Comparison of ENCODE assay signal across 27 mouse cellular contexts in genomic region chr5:115550482-115551005, GRCm38 (mm10). TPM values are rescaled to one million over a fixed set of nuclear protein-coding genes. Genes with fewer than 3 reads are reported as not detected.
A peak's percentile ranks its signal among the peaks of the same experiment; 100 is the strongest.
DNase-seq lines count a peak whose midpoint lies in the region; ATAC-seq and TF ChIP-seq lines count a peak whose summit lies in the region.
"Had no signal": no experiment of that assay in that cellular context is flagged by ENCODE, and none has a peak within 500 bp of the region (broad histone marks: within the 10 kb centered on the region; RNA-seq: fewer than 3 reads in every experiment).

No protein-coding gene starts in this region.

- H3K4me2 ChIP-seq in heart, embryonic 12.5 days, result no peak overlapping the region
- no peak overlapping the region for H3K4me2 ChIP-seq in heart, embryonic 11.5 days
- no peak overlapping the region for H3K4me2 ChIP-seq in midbrain, embryonic 13.5 days (replicated peaks)
- H3K4me2 ChIP-seq in midbrain, postnatal 0 days (ENCODE audit: low read depth, low read length, poor library complexity, severe bottlenecking), result no peak overlapping the region
- H3K4me2 ChIP-seq in embryonic facial prominence, embryonic 12.5 days (replicated peaks), result no peak overlapping the region
- H3K4me2 ChIP-seq: embryonic facial prominence, embryonic 15.5 days; forebrain, embryonic 13.5 days; limb, embryonic 15.5 days; neural tube, embryonic 13.5 days had no signal

- H3K27ac ChIP-seq in heart, embryonic 12.5 days (ENCODE audit: poor library complexity, severe bottlenecking), result no peak overlapping the region
- H3K27ac ChIP-seq in heart, embryonic 11.5 days (ENCODE audit: low read depth, low read length), result no peak overlapping the region
- H3K27ac ChIP-seq in midbrain, embryonic 13.5 days, result no peak overlapping the region
- no peak overlapping the region for H3K27ac ChIP-seq in midbrain, postnatal 0 days (ENCODE audit: low read depth, low read length)
- H3K27ac ChIP-seq in embryonic facial prominence, embryonic 12.5 days, result no peak overlapping the region
- H3K27ac ChIP-seq: embryonic facial prominence, embryonic 15.5 days; forebrain, embryonic 13.5 days; kidney, postnatal 0 days; limb, embryonic 15.5 days; liver, embryonic 14.5 days; macrophage; neural tube, embryonic 13.5 days had no signal

- no peak for TF ChIP-seq CTCF in midbrain, postnatal 0 days (IDR thresholded peaks at IDR 0.05)

- no peaks in the 10 kb centered on the region for H3K27me3 ChIP-seq in heart, embryonic 12.5 days (replicated peaks)
- H3K27me3 ChIP-seq in heart, embryonic 11.5 days (ENCODE audit: control insufficient read depth, insufficient read depth, low read length), result no peaks in the 10 kb centered on the region
- H3K27me3 ChIP-seq in midbrain, embryonic 13.5 days, result no peaks in the 10 kb centered on the region
- no peaks in the 10 kb centered on the region for H3K27me3 ChIP-seq in midbrain, postnatal 0 days (ENCODE audit: insufficient read depth, low read length)
- H3K27me3 ChIP-seq in embryonic facial prominence, embryonic 12.5 days, result no peaks in the 10 kb centered on the region
- H3K27me3 ChIP-seq: CH12.LX; embryonic facial prominence, embryonic 15.5 days; forebrain, embryonic 13.5 days; limb, embryonic 15.5 days; neural tube, embryonic 13.5 days had no signal

- 0 out of 2 replicates have a peak overlapping the region, but pooled peaks have one; percentile 22 for H3K9ac ChIP-seq in heart, embryonic 12.5 days
- no peak overlapping the region for H3K9ac ChIP-seq in heart, embryonic 11.5 days (ENCODE audit: low read depth, low read length)
- no peak overlapping the region for H3K9ac ChIP-seq in midbrain, embryonic 13.5 days (replicated peaks)
- no peak overlapping the region for H3K9ac ChIP-seq in midbrain, postnatal 0 days (replicated peaks; ENCODE audit: low read length, poor library complexity, severe bottlenecking)
- H3K9ac ChIP-seq in embryonic facial prominence, embryonic 12.5 days, result peak overlapping the region; percentile 8; the same call in 1 of the 2 replicates
- H3K9ac ChIP-seq: embryonic facial prominence, embryonic 15.5 days; forebrain, embryonic 13.5 days; limb, embryonic 15.5 days; liver, embryonic 14.5 days; neural tube, embryonic 13.5 days had no signal

- WGBS in heart, embryonic 12.5 days, result 81% methylated on average over 11 of the region's 11 CpGs
- 73% methylated on average over 11 of the region's 11 CpGs for WGBS in heart, embryonic 11.5 days (ENCODE audit: insufficient replicate concordance)
- 79% methylated on average over 11 of the region's 11 CpGs for WGBS in midbrain, embryonic 13.5 days
- 87% methylated on average over 11 of the region's 11 CpGs for WGBS in midbrain, postnatal 0 days
- WGBS in embryonic facial prominence, embryonic 12.5 days, result 86% methylated on average over 11 of the region's 11 CpGs

- H3K9me3 ChIP-seq in heart, embryonic 12.5 days (replicated peaks), result no peaks in the 10 kb centered on the region
- no peaks in the 10 kb centered on the region for H3K9me3 ChIP-seq in heart, embryonic 11.5 days (replicated peaks; ENCODE audit: control insufficient read depth, low read length)
- no peaks in the 10 kb centered on the region for H3K9me3 ChIP-seq in midbrain, embryonic 13.5 days
- H3K9me3 ChIP-seq in midbrain, postnatal 0 days (ENCODE audit: low read length), result no peaks in the 10 kb centered on the region
- no peaks in the 10 kb centered on the region for H3K9me3 ChIP-seq in embryonic facial prominence, embryonic 12.5 days
- H3K9me3 ChIP-seq: embryonic facial prominence, embryonic 15.5 days; forebrain, embryonic 13.5 days; G1E; heart, embryonic 10.5 days; limb, embryonic 15.5 days; neural tube, embryonic 13.5 days had no signal

- peak; percentile 25 for DNase-seq in cerebellum, adult 11 months
- DNase-seq in cerebellum, postnatal 14 days, result no peak
- DNase-seq in midbrain, postnatal 0 days (ENCODE audit: low spot score), result no peak
- no peak for DNase-seq in urinary bladder, postnatal 36 days (ENCODE audit: low spot score in 2 of 2)
- DNase-seq: adrenal gland, adult 8-10 months; embryo, embryonic 11 days; gastrocnemius, postnatal 14 days; kidney, adult 8-10 months; kidney, postnatal 4 days; lung, adult 2 months; lung, postnatal 10 days; thymus, postnatal 14 days had no signal

- ATAC-seq in heart, embryonic 12.5 days (ENCODE audit: insufficient number of reproducible peaks, low FRiP score), result no peak
- no peak; the same call in 1 of the 2 replicates for ATAC-seq in heart, embryonic 11.5 days (replicated peaks; ENCODE audit: insufficient number of reproducible peaks, low FRiP score, low TSS enrichment)
- peak; percentile 7; the same call in 1 of the 2 replicates for ATAC-seq in midbrain, embryonic 13.5 days
- ATAC-seq in midbrain, postnatal 0 days (ENCODE audit: low FRiP score), result no peak
- no peak for ATAC-seq in embryonic facial prominence, embryonic 12.5 days (ENCODE audit: insufficient number of reproducible peaks, insufficient read depth, low FRiP score, low TSS enrichment)
- ATAC-seq: forebrain, embryonic 13.5 days; intestine, embryonic 16.5 days had no signal

- H3K4me1 ChIP-seq in heart, embryonic 12.5 days (replicated peaks), result peaks cover 13% of the 10 kb centered on the region
- H3K4me1 ChIP-seq in heart, embryonic 11.5 days (ENCODE audit: control insufficient read depth, insufficient read depth, low read length), result peaks cover 12% of the 10 kb centered on the region
- peaks cover 6% of the 10 kb centered on the region; the same call in 1 of the 2 replicates for H3K4me1 ChIP-seq in midbrain, embryonic 13.5 days (replicated peaks)
- no peaks in the 10 kb centered on the region for H3K4me1 ChIP-seq in midbrain, postnatal 0 days (ENCODE audit: insufficient read depth, low read length)
- peaks cover 7% of the 10 kb centered on the region; the same call in 1 of the 2 replicates for H3K4me1 ChIP-seq in embryonic facial prominence, embryonic 12.5 days
- H3K4me1 ChIP-seq: forebrain, embryonic 13.5 days had no signal

- H3K36me3 ChIP-seq in heart, embryonic 12.5 days, result peaks cover 88% of the 10 kb centered on the region
- H3K36me3 ChIP-seq in heart, embryonic 11.5 days (ENCODE audit: control insufficient read depth, insufficient read depth, low read length), result peaks cover 32% of the 10 kb centered on the region
- H3K36me3 ChIP-seq in midbrain, embryonic 13.5 days, result peaks cover 58% of the 10 kb centered on the region
- peaks cover 39% of the 10 kb centered on the region for H3K36me3 ChIP-seq in midbrain, postnatal 0 days (ENCODE audit: insufficient read depth, low read length)
- H3K36me3 ChIP-seq in embryonic facial prominence, embryonic 12.5 days, result peaks cover 77% of the 10 kb centered on the region

- no peak overlapping the region for H3K4me3 ChIP-seq in heart, embryonic 12.5 days
- H3K4me3 ChIP-seq in heart, embryonic 11.5 days (ENCODE audit: low read depth, low read length), result no peak overlapping the region
- no peak overlapping the region for H3K4me3 ChIP-seq in midbrain, embryonic 13.5 days (replicated peaks)
- no peak overlapping the region for H3K4me3 ChIP-seq in midbrain, postnatal 0 days (ENCODE audit: low read depth, low read length)
- H3K4me3 ChIP-seq in embryonic facial prominence, embryonic 12.5 days, result no peak overlapping the region
- H3K4me3 ChIP-seq: embryonic facial prominence, embryonic 15.5 days; forebrain, embryonic 13.5 days; heart, embryonic 10.5 days; limb, embryonic 15.5 days; neural tube, embryonic 13.5 days had no signal

RNA-seq across cellular contexts. Expression of gene Rplp0, which starts 8.7 kb away (rescaled TPM):
- polyA plus RNA-seq in heart, embryonic 12.5 days (2016; fragmentation: Nextera tagmentation; extraction: Ambion mirVana), result 949 and 971 TPM in 2 replicates
- 1,182 and 1,275 TPM in 2 replicates for polyA plus RNA-seq in heart, embryonic 11.5 days (2014; fragmentation: Nextera tagmentation; extraction: Ambion mirVana)
- 905 and 914 TPM in 2 replicates for polyA plus RNA-seq in midbrain, embryonic 13.5 days (2015; fragmentation: Nextera tagmentation; extraction: Ambion mirVana)
- 1,612 and 1,828 TPM in 2 replicates for total RNA-seq in midbrain, postnatal 0 days (2014; rRNA removed)
- polyA plus RNA-seq in midbrain, postnatal 0 days (2015; fragmentation: Nextera tagmentation; extraction: Ambion mirVana), result 779 and 814 TPM in 2 replicates
- 1,232 and 1,233 TPM in 2 replicates for polyA plus RNA-seq in embryonic facial prominence, embryonic 12.5 days (2016; fragmentation: Nextera tagmentation; extraction: Ambion mirVana)

RNA-seq across cellular contexts. Expression of gene Gcn1l1, which starts 14.5 kb away (rescaled TPM):
- 43.1 and 47.0 TPM in 2 replicates for polyA plus RNA-seq in heart, embryonic 12.5 days (2016; fragmentation: Nextera tagmentation; extraction: Ambion mirVana)
- 29.7 and 33.5 TPM in 2 replicates for polyA plus RNA-seq in heart, embryonic 11.5 days (2014; fragmentation: Nextera tagmentation; extraction: Ambion mirVana)
- 48.6 and 49.1 TPM in 2 replicates for polyA plus RNA-seq in midbrain, embryonic 13.5 days (2015; fragmentation: Nextera tagmentation; extraction: Ambion mirVana)
- 72.9 and 75.1 TPM in 2 replicates for total RNA-seq in midbrain, postnatal 0 days (2014; rRNA removed)
- polyA plus RNA-seq in midbrain, postnatal 0 days (2015; fragmentation: Nextera tagmentation; extraction: Ambion mirVana), result 24.7 and 26.6 TPM in 2 replicates
- polyA plus RNA-seq in embryonic facial prominence, embryonic 12.5 days (2016; fragmentation: Nextera tagmentation; extraction: Ambion mirVana), result 56.1 and 57.9 TPM in 2 replicates

RNA-seq across cellular contexts. Expression of gene Pxn, which starts 44.1 kb away (rescaled TPM):
- 41.1 and 41.7 TPM in 2 replicates for polyA plus RNA-seq in heart, embryonic 12.5 days (2016; fragmentation: Nextera tagmentation; extraction: Ambion mirVana)
- polyA plus RNA-seq in heart, embryonic 11.5 days (2014; fragmentation: Nextera tagmentation; extraction: Ambion mirVana), result 11.7 and 14.4 TPM in 2 replicates
- 16.2 and 18.3 TPM in 2 replicates for polyA plus RNA-seq in midbrain, embryonic 13.5 days (2015; fragmentation: Nextera tagmentation; extraction: Ambion mirVana)
- total RNA-seq in midbrain, postnatal 0 days (2014; rRNA removed), result 34.6 and 39.4 TPM in 2 replicates
- polyA plus RNA-seq in midbrain, postnatal 0 days (2015; fragmentation: Nextera tagmentation; extraction: Ambion mirVana), result 15.3 and 15.9 TPM in 2 replicates
- 46.8 and 47.1 TPM in 2 replicates for polyA plus RNA-seq in embryonic facial prominence, embryonic 12.5 days (2016; fragmentation: Nextera tagmentation; extraction: Ambion mirVana)

Comparison
In these comparisons a context has a peak if more than half of its experiments do, and no peak if none do; other contexts are left out.
1. H3K9ac ChIP-seq: peak in heart, embryonic 12.5 days (single experiment) and embryonic facial prominence, embryonic 12.5 days (single experiment); none in heart, embryonic 11.5 days (single experiment), midbrain, embryonic 13.5 days (single experiment) and midbrain, postnatal 0 days (single experiment).